Mouse (Mus musculus) kidney, embryonic 16.5 days (tissue): ENCODE measurements around the gene Fam57b. TPM values are rescaled to one million over a fixed set of nuclear protein-coding genes. Genes with fewer than 3 reads are reported as not detected.

Experiments
- ATAC-seq: fragments of 200-750 bp; cut with Nextera tagmentation; 2 replicates; pipeline ENCODE4 v1.8.0; 2017; ENCODE audit warnings: moderate TSS enrichment; ENCODE audit not compliant: low FRiP score, low TSS enrichment
- H3K27ac ChIP-seq: fragments of 300-500 bp; sonication (generic); 2 replicates; pipeline ENCODE4 v1.5.1; 2014; ENCODE audit warnings: low read length
- H3K27me3 ChIP-seq: fragments of 300-500 bp; sonication (generic); 2 replicates; pipeline ENCODE4 v1.6.1; 2014; ENCODE audit warnings: low read length, control low read depth, mixed read lengths; ENCODE audit not compliant: insufficient read depth
- H3K36me3 ChIP-seq: fragments of 300-500 bp; sonication (generic); 2 replicates; pipeline ENCODE4 v1.6.1; 2014; ENCODE audit warnings: low read length, control low read depth, mixed read lengths; ENCODE audit not compliant: insufficient read depth
- H3K4me1 ChIP-seq: fragments of 300-500 bp; sonication (generic); 2 replicates; pipeline ENCODE4 v1.6.1; 2014; ENCODE audit warnings: low read length, control low read depth, mixed read lengths; ENCODE audit not compliant: insufficient read depth
- H3K4me2 ChIP-seq: fragments of 300-500 bp; sonication (generic); replicated peaks from 2 replicates; pipeline ENCODE4 v1.6.1; 2014; ENCODE audit warnings: low read depth, low read length
- H3K4me3 ChIP-seq: fragments of 300-500 bp; sonication (generic); 2 replicates; pipeline ENCODE4 v1.5.1; 2014; ENCODE audit warnings: mild to moderate bottlenecking, low read length
- H3K9ac ChIP-seq: fragments of 300-500 bp; sonication (generic); replicated peaks from 2 replicates; pipeline ENCODE4 v1.6.1; 2014; ENCODE audit warnings: low read length
- H3K9me3 ChIP-seq: fragments of 300-500 bp; sonication (generic); 2 replicates; pipeline ENCODE4 v1.6.1; 2016; ENCODE audit warnings: low read length, control low read depth
- WGBS: fragments of 180-500 bp; shearing (Covaris S2); extraction: QIAGEN DNeasy Blood & Tissue Kit; methylation state at CpG from one replicate; pipeline ENCODE4 v1.1.7; 2014; 5-methylcytosine and 5-hydroxymethylcytosine counted together
- polyA plus RNA-seq: library from polyadenylated mRNA; unstranded; fragments of >200 nt; fragmentation: Nextera tagmentation; extraction: Ambion mirVana; gene quantifications from 2 replicates; pipeline ENCODE4 v1.2.1, GENCODE M21; 2015

Gene Fam57b
- polyA plus RNA-seq: 0.19 and 0.52 TPM in 2 replicates

DNA sequence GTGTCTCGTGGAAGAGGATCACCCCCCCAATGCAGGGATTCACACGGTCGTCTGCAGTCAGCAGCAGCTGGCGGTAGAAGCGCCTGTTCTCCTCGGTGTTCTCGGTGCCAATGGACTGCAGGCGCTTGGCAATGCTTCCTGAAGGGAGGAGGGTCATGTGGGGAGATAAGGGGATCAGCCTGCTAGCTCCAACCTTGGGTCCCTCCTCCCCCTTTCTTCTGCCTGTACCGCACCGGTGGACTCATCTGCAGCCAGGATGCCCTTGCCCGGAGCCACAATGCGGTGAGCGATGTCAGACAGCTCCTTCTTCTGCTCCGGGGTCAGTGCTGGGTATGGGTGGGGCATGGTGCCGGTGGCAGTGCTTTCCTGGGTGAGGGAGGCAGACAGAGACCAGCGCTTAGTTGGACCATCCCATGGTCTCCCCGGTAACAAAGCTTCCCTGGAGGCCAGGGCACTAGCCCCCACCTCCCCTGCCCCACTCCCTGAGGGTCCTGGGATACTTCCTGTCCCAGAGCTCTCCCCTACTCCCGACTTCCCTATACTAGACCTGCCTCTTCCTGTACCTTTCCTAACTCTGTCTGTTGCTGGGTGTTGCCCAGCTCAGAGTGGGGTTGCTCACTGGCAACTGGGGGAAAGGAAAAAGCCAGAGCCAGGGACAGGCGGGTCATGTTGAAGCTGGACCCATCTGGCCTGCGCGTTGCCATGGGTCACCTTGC is at the start of gene Fam57b:
Gene Fam57b, plus strand, starts transcription at position 258 of the 716 bp plus-strand sequence.
- H3K9me3 ChIP-seq: no peaks in the 10 kb centered on the region
- 23% methylated on average over 21 of the region's 21 CpGs for WGBS
- H3K4me3 ChIP-seq: peak within 1 kb of the TSS; percentile 89
- H3K9ac ChIP-seq: peak within 1 kb of the TSS; percentile 91
- peaks cover 35% of the 10 kb centered on the region for H3K36me3 ChIP-seq
- no peaks in the 10 kb centered on the region for H3K27me3 ChIP-seq
- no peak for ATAC-seq
- peaks cover 47% of the 10 kb centered on the region for H3K4me1 ChIP-seq
- H3K4me2 ChIP-seq: peak within 1 kb of the TSS; percentile 81
- H3K27ac ChIP-seq: peak within 1 kb of the TSS; percentile 92

DNA sequence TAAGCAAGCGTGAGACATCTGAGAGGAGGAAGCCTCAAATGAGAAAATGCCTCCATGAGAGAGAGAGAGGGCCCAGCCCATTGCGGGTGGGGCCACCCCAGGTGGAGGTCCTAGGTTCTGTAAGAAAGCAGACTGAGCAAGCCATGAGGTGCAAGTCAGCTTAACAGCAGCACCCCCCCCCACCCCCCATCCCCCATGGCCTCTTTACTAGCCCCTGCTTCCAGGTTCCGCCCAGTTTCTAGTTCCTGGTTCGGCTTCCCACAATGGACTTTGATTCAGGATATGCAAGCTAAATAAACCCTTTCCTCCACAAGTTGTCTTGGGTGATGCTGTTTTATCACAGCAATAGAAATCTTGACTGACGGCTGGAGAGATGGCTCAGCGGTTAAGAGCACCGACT is 48.6 kb upstream of the Fam57b start:
- H3K27ac ChIP-seq: no peak overlapping the region
- H3K4me3 ChIP-seq: no peak overlapping the region
- H3K9me3 ChIP-seq: no peaks in the 10 kb centered on the region
- no peaks in the 10 kb centered on the region for H3K4me1 ChIP-seq
- no peaks in the 10 kb centered on the region for H3K27me3 ChIP-seq
- no peaks in the 10 kb centered on the region for H3K36me3 ChIP-seq
- WGBS: 72% methylated on average over 7 of the region's 7 CpGs
- no peak overlapping the region for H3K9ac ChIP-seq
- no peak for ATAC-seq
- no peak overlapping the region for H3K4me2 ChIP-seq

DNA sequence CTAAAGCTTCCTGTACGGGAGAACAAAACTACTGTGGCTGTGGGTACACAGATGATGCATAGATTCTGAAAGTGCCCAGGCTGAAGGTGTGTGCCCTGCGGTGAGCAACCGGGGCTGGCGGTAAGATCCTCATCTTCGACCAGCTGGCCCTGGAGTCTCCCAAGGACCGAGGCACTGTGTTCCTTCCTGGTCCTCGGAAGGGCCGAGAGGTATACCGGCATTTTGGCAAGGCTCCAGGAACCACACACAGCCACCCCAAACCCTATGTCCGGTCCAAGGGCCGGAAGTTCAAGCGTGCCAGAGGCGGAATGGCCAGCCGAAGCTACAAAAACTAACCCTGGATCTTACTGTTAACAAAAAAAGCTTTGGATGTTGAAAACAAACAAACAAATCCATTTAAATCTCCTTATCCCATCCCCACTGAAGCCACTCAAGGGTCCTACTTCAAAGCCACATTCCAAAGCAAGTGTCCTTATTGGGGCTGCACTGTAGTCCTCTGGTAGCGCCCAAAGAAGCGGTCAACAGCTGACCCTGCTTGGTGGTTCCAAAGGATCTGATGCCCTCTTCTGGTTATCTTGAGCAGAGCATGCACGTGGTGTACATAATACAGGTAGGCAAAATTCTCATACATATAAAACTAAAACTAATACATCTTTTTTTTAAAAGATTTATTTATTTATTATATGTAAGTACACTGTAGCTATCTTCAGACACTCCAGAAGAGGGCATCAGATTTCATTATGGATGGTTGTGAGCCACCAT is 47.7 kb upstream of the Fam57b start:
- no peaks in the 10 kb centered on the region for H3K4me1 ChIP-seq
- H3K27me3 ChIP-seq: no peaks in the 10 kb centered on the region
- WGBS: 88% methylated on average over 17 of the region's 17 CpGs
- no peak overlapping the region for H3K4me2 ChIP-seq
- no peak overlapping the region for H3K4me3 ChIP-seq
- no peak overlapping the region for H3K27ac ChIP-seq
- ATAC-seq: no peak
- H3K9ac ChIP-seq: no peak overlapping the region
- no peaks in the 10 kb centered on the region for H3K36me3 ChIP-seq
- H3K9me3 ChIP-seq: no peaks in the 10 kb centered on the region

DNA sequence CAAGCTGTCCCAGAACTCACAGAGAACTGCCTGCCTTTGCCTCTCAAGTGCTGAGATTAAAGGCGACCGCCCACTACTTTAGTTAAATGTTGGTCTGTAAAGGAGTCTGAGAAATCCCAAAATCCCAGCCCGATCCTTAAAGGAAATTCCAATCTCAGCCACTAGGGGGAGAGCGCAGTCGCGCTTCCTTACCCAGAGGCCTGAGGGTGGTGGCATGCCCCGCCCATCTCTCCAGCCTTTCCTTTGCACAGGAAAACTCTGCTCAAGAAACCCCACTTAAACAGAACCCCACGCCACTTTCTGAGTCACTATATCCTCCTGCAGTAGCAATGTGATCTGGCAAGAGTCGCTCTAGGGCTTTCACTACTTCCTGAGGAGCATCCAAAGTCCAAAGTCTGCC is 42.6 kb upstream of the Fam57b start:
- peak; percentile 72 for ATAC-seq
- Histone ChIP-seq H3K27ac (no peak overlapping the region), H3K27me3 (no peaks in the 10 kb centered on the region), H3K4me3 (no peak overlapping the region), H3K9ac (peak overlapping the region; percentile 66), H3K36me3 (no peaks in the 10 kb centered on the region), H3K9me3 (no peaks in the 10 kb centered on the region), H3K4me1 (peaks cover 7% of the 10 kb centered on the region; the same call in 1 of the 2 replicates), H3K4me2 (peak overlapping the region; percentile 36)
- WGBS: under 1% methylated on average over 9 of the region's 9 CpGs

DNA sequence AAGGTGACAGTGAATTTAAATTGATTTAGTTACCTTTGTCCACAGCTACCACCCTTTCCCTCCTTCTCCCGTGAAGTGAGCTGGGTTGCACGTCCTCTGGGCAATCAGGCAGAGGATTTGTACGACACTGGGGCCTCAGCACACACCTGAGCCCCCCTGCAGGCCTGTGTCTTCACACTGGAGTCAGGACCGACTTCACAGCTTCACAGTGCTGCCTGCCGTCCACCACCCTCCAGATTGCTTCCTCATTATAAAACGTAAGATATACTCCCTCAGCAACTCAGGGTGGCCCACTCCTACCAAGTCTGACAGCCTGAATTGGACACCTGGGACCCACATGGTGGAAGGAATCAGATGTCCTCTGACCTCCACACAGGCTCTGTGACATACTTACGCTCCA is 38.9 kb upstream of the Fam57b start:
- WGBS: 65% methylated on average over 7 of the region's 7 CpGs
- no peaks in the 10 kb centered on the region for H3K9me3 ChIP-seq
- H3K4me1 ChIP-seq: peaks cover 30% of the 10 kb centered on the region
- peaks cover 8% of the 10 kb centered on the region; the same call in 1 of the 2 replicates for H3K36me3 ChIP-seq
- ATAC-seq: no peak
- H3K4me3 ChIP-seq: no peak overlapping the region
- no peak overlapping the region for H3K4me2 ChIP-seq
- H3K27ac ChIP-seq: no peak overlapping the region
- no peak overlapping the region for H3K9ac ChIP-seq
- no peaks in the 10 kb centered on the region for H3K27me3 ChIP-seq

- Histone ChIP-seq H3K27me3 (no peaks in the 10 kb centered on the region), H3K27ac (peak within 1 kb of the TSS; percentile 95), H3K9ac (peak within 1 kb of the TSS; percentile 92), H3K9me3 (no peaks in the 10 kb centered on the region), H3K4me1 (peaks cover 30% of the 10 kb centered on the region), H3K4me2 (peak within 1 kb of the TSS; percentile 84), H3K36me3 (peaks cover 13% of the 10 kb centered on the region), H3K4me3 (peak within 1 kb of the TSS; percentile 88)
- 0% methylated on average over 9 of the region's 38 CpGs for WGBS
- ATAC-seq: peak; percentile 60
Measured at GRCm38 (mm10) chr7:126759050-126759671, 38.3 kb upstream of the Fam57b start, which contains the start of gene Mapk3. TSS of gene Mapk3 (plus strand) at chr7:126759601.

GRCm38 (mm10) chr7:126759672-126760390 is 37.6 kb upstream of the Fam57b start:
- ATAC-seq: peak; percentile 47
- H3K27ac ChIP-seq: peak overlapping the region; percentile 95
- H3K9ac ChIP-seq: peak overlapping the region; percentile 92
- H3K9me3 ChIP-seq: no peaks in the 10 kb centered on the region
- peaks cover 19% of the 10 kb centered on the region for H3K36me3 ChIP-seq
- H3K4me1 ChIP-seq: peaks cover 30% of the 10 kb centered on the region
- peak overlapping the region; percentile 84 for H3K4me2 ChIP-seq
- no peaks in the 10 kb centered on the region for H3K27me3 ChIP-seq
- H3K4me3 ChIP-seq: peak overlapping the region; percentile 88
- 1% methylated on average over 17 of the region's 24 CpGs for WGBS

- Histone ChIP-seq H3K36me3 (peaks cover 20% of the 10 kb centered on the region), H3K9me3 (no peaks in the 10 kb centered on the region), H3K27ac (peak overlapping the region; percentile 95), H3K27me3 (no peaks in the 10 kb centered on the region), H3K4me2 (peak overlapping the region; percentile 84), H3K9ac (peak overlapping the region; percentile 92), H3K4me1 (peaks cover 27% of the 10 kb centered on the region), H3K4me3 (peak overlapping the region; percentile 88)
- 17% methylated on average over 3 of the region's 3 CpGs for WGBS
- peak; percentile 74 for ATAC-seq
Measured at GRCm38 (mm10) chr7:126760391-126760802, 37.1 kb upstream of the Fam57b start.

GRCm38 (mm10) chr7:126760956-126761355 is 36.5 kb upstream of the Fam57b start:
- no peak for ATAC-seq
- Histone ChIP-seq H3K4me2 (peak overlapping the region; percentile 84), H3K9me3 (no peaks in the 10 kb centered on the region), H3K27me3 (no peaks in the 10 kb centered on the region), H3K36me3 (peaks cover 20% of the 10 kb centered on the region), H3K4me1 (peaks cover 27% of the 10 kb centered on the region), H3K27ac (peak overlapping the region; percentile 95), H3K9ac (peak overlapping the region; percentile 92; the same call in 1 of the 2 replicates), H3K4me3 (peak overlapping the region; percentile 88)
- WGBS: 62% methylated on average over 4 of the region's 4 CpGs
